Mouse (Mus musculus): ENCODE measurements around the gene Prn. TPM values are rescaled to one million over a fixed set of nuclear protein-coding genes. Genes with fewer than 3 reads are reported as not detected.

The Prn gene
- polyA plus RNA-seq, 1 experiment from 2014 or later, result not detected

GRCm38 (mm10) chr2:131988550-131988949, 78.8 kb downstream of the Prn start:
- Histone ChIP-seq H3K36me3 (0 out of 2 replicates have a peak, but pooled peaks cover 7% of the 10 kb centered on the region), H3K9ac (no peak overlapping the region), H3K9me3 (no peaks in the 10 kb centered on the region), H3K4me1 (replicated peaks) (peaks cover 10% of the 10 kb centered on the region; the same call in 1 of the 2 replicates), H3K27me3 (no peaks in the 10 kb centered on the region), H3K27ac (replicated peaks) (no peak overlapping the region), H3K4me3 (no peak overlapping the region), H3K4me2 (no peak overlapping the region)
- ATAC-seq (ENCODE audit: low read depth), result no peak
- 71% methylated on average over 2 of the region's 2 CpGs for WGBS

DNA sequence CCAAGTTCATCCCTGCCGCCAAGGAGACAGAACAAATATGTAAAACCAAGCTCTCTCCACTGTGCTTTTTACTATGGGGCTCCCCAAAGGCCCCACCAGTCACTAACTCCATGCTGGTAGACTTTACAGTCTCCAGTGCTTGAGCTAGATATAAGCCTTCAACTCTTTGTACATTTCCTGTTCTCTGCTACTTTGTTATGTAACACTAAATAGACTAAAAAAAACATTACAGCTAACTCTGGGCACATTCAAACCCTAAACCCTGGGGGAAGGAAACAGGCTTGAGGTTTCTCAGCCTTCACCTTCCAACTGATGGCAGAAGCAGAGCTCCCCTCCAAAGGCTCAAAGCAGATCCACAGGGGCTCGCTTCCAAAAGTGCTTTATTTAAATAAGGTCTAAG, 82.7 kb downstream of the Prn start:
- Histone ChIP-seq H3K9me3 (no peaks in the 10 kb centered on the region), H3K9ac (no peak overlapping the region), H3K36me3 (peaks cover 37% of the 10 kb centered on the region), H3K4me2 (no peak overlapping the region), H3K27ac (replicated peaks) (no peak overlapping the region), H3K27me3 (no peaks in the 10 kb centered on the region), H3K4me3 (no peak overlapping the region), H3K4me1 (replicated peaks) (peaks cover 14% of the 10 kb centered on the region; the same call in 1 of the 2 replicates)
- ATAC-seq (ENCODE audit: low read depth), result no peak
- 83% methylated on average over 2 of the region's 2 CpGs for WGBS

DNA sequence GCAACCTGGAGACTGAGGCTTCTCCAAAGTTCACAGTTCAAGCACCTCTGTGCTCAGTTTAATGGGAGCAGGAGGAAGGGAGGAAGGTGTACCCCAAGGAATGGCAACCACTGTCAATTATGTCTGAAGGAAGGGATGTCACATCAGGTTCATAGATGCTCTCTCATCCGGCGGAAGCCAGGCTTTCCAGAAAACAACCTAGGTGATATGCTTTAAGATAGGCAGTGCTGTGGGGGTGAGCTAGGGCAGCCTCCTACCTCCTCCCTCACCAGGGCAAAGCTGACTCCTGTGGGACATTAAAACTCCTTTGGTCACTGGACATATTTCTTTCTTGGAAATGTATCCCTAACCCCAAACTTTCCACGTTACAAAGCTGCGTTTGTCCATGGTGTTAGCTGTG, 83.4 kb downstream of the Prn start:
- peaks cover 43% of the 10 kb centered on the region for H3K36me3 ChIP-seq

DNA sequence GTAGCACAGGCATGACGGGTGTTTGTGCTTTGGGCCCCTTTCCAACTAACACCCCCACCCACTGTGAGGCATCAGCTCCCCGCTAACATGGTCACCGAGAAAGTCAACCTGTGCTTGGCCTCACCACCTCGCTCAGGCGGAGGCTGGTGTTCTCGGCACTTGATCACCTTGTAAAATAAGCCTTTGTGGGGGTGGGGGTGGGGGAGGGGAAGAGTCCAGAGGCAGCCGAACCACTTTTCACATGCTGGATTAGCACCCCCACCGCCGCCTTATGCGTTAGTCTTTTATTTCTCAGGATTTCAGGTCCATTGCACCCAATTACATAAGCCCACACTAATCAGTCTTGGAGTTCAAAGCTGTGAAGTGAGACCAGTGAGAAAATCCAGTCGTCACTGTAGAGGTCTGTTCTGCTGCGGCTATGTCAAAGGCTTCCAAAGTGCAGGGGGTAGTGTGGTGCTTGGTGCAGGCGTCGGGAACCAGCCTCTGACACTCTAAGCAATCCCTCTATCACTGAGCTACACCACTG, 83.9 kb downstream of the Prn start:
- peak; percentile 72 for ATAC-seq (ENCODE audit: low read depth)
- Histone ChIP-seq H3K9ac (no peak overlapping the region), H3K27ac (replicated peaks) (no peak overlapping the region), H3K36me3 (peaks cover 48% of the 10 kb centered on the region), H3K4me3 (no peak overlapping the region), H3K4me1 (replicated peaks) (peaks cover 14% of the 10 kb centered on the region; the same call in 1 of the 2 replicates), H3K27me3 (no peaks in the 10 kb centered on the region), H3K4me2 (no peak overlapping the region), H3K9me3 (no peaks in the 10 kb centered on the region)
- 44% methylated on average over 14 of the region's 14 CpGs for WGBS

More for the DNA sequence above, 83.4 kb downstream of the Prn start:
- Histone ChIP-seq H3K4me3 (no peak overlapping the region), H3K4me2 (no peak overlapping the region), H3K27ac (replicated peaks) (no peak overlapping the region), H3K9me3 (no peaks in the 10 kb centered on the region), H3K9ac (no peak overlapping the region), H3K27me3 (no peaks in the 10 kb centered on the region), H3K4me1 (replicated peaks) (peaks cover 14% of the 10 kb centered on the region; the same call in 1 of the 2 replicates)
- 85% methylated on average over 4 of the region's 4 CpGs for WGBS
- ATAC-seq (ENCODE audit: low read depth), result no peak

- 91% methylated on average over 6 of the region's 6 CpGs for WGBS
- Histone ChIP-seq H3K9ac (no peak overlapping the region), H3K27me3 (no peaks in the 10 kb centered on the region), H3K4me1 (replicated peaks) (peaks cover 14% of the 10 kb centered on the region; the same call in 1 of the 2 replicates), H3K4me2 (no peak overlapping the region), H3K4me3 (no peak overlapping the region), H3K36me3 (peaks cover 54% of the 10 kb centered on the region), H3K9me3 (no peaks in the 10 kb centered on the region), H3K27ac (replicated peaks) (no peak overlapping the region)
- ATAC-seq (ENCODE audit: low read depth), result no peak
Measured at GRCm38 (mm10) chr2:131994971-131995370, 85.2 kb downstream of the Prn start.

DNA sequence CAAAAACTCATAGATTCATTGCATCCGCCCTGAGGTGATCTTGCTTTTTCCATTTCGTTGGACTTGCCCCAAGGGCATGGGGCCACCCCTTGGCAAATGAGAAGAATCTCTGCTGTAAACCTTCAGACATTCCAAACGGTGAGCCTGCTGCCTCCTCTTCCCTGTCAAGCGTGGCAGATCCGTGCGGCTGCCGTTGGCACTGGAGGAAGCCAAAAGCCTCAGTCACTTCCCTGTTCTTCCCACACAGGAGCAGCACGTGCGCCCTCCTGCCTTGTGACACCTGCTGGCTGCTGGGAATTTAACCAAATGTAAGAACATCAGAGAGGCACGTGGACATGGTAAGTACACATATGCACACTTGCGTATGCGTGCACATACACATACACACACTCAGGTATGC, 86.0 kb downstream of the Prn start:
- no peak overlapping the region for H3K4me3 ChIP-seq
- H3K4me2 ChIP-seq, result no peak overlapping the region
- peaks cover 55% of the 10 kb centered on the region for H3K36me3 ChIP-seq
- no peaks in the 10 kb centered on the region for H3K9me3 ChIP-seq
- WGBS, result 91% methylated on average over 12 of the region's 12 CpGs
- peaks cover 14% of the 10 kb centered on the region; the same call in 1 of the 2 replicates for H3K4me1 ChIP-seq (replicated peaks)
- no peak overlapping the region for H3K27ac ChIP-seq (replicated peaks)
- no peaks in the 10 kb centered on the region for H3K27me3 ChIP-seq
- H3K9ac ChIP-seq, result no peak overlapping the region
- no peak for ATAC-seq (ENCODE audit: low read depth)

GRCm38 (mm10) chr2:131996369-131996768, 86.6 kb downstream of the Prn start:
- 86% methylated on average over 7 of the region's 7 CpGs for WGBS
- Histone ChIP-seq H3K4me2 (no peak overlapping the region), H3K27ac (replicated peaks) (no peak overlapping the region), H3K36me3 (peaks cover 61% of the 10 kb centered on the region), H3K4me3 (no peak overlapping the region), H3K9me3 (no peaks in the 10 kb centered on the region), H3K9ac (no peak overlapping the region), H3K4me1 (replicated peaks) (peaks cover 14% of the 10 kb centered on the region; the same call in 1 of the 2 replicates), H3K27me3 (no peaks in the 10 kb centered on the region)
- no peak for ATAC-seq (ENCODE audit: low read depth)

DNA sequence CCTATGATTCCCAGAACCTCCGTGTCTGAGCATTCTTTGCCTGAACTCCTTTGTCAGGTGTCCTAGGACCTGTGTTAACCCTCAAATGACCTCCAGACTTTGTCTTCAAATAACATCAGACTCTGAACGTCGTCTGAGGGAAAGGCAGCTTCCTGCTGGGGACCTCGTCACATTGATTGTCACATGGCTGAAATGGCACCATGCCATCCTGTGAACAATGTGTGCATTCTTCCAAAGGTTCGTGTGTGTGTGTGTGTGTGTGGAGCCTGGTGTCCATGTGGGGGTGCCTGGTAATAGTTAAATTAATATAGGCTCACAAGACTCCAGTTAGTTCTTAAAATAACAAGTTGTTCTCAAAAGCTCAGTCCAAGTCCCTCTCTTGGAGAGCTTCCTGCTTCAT, 87.6 kb downstream of the Prn start:
- H3K4me2 ChIP-seq, result no peak overlapping the region
- peaks cover 11% of the 10 kb centered on the region; the same call in 1 of the 2 replicates for H3K4me1 ChIP-seq (replicated peaks)
- no peak overlapping the region for H3K4me3 ChIP-seq
- 37% methylated on average over 5 of the region's 5 CpGs for WGBS
- H3K36me3 ChIP-seq, result peaks cover 69% of the 10 kb centered on the region
- no peak for ATAC-seq (ENCODE audit: low read depth)
- H3K9ac ChIP-seq, result no peak overlapping the region
- no peaks in the 10 kb centered on the region for H3K27me3 ChIP-seq
- no peaks in the 10 kb centered on the region for H3K9me3 ChIP-seq
- H3K27ac ChIP-seq (replicated peaks), result no peak overlapping the region

- no peak overlapping the region for H3K9ac ChIP-seq
- H3K36me3 ChIP-seq, result peaks cover 89% of the 10 kb centered on the region
- H3K27ac ChIP-seq (replicated peaks), result no peak overlapping the region
- no peak overlapping the region for H3K4me2 ChIP-seq
- H3K9me3 ChIP-seq, result no peaks in the 10 kb centered on the region
- ATAC-seq (ENCODE audit: low read depth), result no peak
- no peaks in the 10 kb centered on the region for H3K27me3 ChIP-seq
- H3K4me3 ChIP-seq, result no peak overlapping the region
- WGBS, result 58% methylated on average over 13 of the region's 13 CpGs
- no peaks in the 10 kb centered on the region for H3K4me1 ChIP-seq (replicated peaks)
Measured at GRCm38 (mm10) chr2:132001696-132002334, 92.1 kb downstream of the Prn start.

GRCm38 (mm10) chr2:132003916-132004315, 94.2 kb downstream of the Prn start:
- Histone ChIP-seq H3K27ac (replicated peaks) (no peak overlapping the region), H3K27me3 (no peaks in the 10 kb centered on the region), H3K36me3 (peaks cover 89% of the 10 kb centered on the region), H3K4me2 (no peak overlapping the region), H3K4me3 (no peak overlapping the region), H3K9ac (no peak overlapping the region), H3K4me1 (replicated peaks) (no peaks in the 10 kb centered on the region), H3K9me3 (no peaks in the 10 kb centered on the region)
- 83% methylated on average over 5 of the region's 5 CpGs for WGBS
- no peak for ATAC-seq (ENCODE audit: low read depth)

DNA sequence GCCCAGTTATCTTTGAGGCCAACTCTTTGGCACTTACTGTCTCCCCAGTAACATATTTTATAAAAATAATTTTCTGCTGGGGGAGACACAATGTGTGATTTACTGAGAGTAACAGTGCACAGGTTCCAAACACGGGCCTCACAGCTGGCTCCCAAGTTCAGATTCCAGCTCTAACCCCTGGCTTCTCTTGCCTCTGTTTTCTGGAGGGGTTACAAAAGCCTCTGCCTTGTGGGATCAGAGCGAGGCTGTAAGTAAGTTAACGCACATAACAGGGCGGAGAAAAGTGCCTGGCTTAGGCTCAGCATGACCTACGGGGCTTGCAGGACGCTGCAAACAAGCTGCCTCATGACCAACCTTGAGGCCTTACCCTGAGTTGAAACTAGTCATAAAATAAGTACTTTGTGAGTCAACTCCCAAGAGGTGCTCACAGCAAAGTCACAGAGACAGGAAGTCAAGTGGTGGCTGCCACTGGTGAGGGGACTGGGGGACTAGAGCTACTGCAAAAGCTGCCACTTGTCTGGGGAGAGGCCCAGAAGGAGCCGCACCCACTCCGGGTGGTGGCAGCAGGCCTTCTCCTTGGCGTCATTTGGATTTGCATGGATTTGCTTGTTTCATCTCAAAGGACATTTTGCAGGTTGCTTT, 94.9 kb downstream of the Prn start:
- Histone ChIP-seq H3K9ac (no peak overlapping the region), H3K27me3 (no peaks in the 10 kb centered on the region), H3K4me3 (no peak overlapping the region), H3K4me1 (replicated peaks) (no peaks in the 10 kb centered on the region), H3K9me3 (no peaks in the 10 kb centered on the region), H3K36me3 (peaks cover 91% of the 10 kb centered on the region), H3K27ac (replicated peaks) (no peak overlapping the region), H3K4me2 (no peak overlapping the region)
- WGBS, result 83% methylated on average over 9 of the region's 9 CpGs
- no peak for ATAC-seq (ENCODE audit: low read depth)

DNA sequence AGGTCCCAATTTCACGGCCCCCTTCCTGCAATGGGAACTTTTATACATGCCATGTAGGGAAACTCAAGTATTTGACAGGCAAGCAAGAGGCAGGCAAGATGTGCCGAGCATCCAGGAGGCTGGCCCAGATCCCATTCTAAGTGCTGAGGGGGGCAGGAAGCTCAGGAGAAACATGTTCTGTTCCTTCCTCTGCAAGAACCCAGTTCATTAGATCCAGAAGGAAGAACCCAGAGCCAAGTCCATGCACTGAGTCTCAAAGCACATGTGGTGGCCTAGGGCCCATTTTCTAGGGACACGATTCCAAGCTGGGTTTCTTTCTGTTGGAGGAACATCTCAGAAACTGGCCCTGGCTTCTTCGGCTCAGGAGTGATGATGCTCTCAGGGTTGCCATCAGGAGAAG, 95.7 kb downstream of the Prn start:
- H3K27ac ChIP-seq (replicated peaks), result no peak overlapping the region
- no peak overlapping the region for H3K4me3 ChIP-seq
- H3K27me3 ChIP-seq, result no peaks in the 10 kb centered on the region
- peaks cover 91% of the 10 kb centered on the region for H3K36me3 ChIP-seq
- H3K9me3 ChIP-seq, result no peaks in the 10 kb centered on the region
- ATAC-seq (ENCODE audit: low read depth), result no peak
- H3K4me2 ChIP-seq, result no peak overlapping the region
- H3K4me1 ChIP-seq (replicated peaks), result no peaks in the 10 kb centered on the region
- 86% methylated on average over 4 of the region's 4 CpGs for WGBS
- no peak overlapping the region for H3K9ac ChIP-seq

All from neural tube, embryonic 13.5 days (tissue).